Mouse (Mus musculus): ENCODE results near the gene Car4. TPM values are rescaled to one million over a fixed set of nuclear protein-coding genes. Genes with fewer than 3 reads are reported as not detected.

Car4 gene
- polyA plus RNA-seq, 1 experiment: not detected

- H3ac ChIP-seq (ENCODE audit: control insufficient read depth, insufficient read length): no peak overlapping the region
- TF ChIP-seq POLR2A (IDR thresholded peaks at IDR 0.05; ENCODE audit: insufficient read length, low read depth) (no peak), SRF (IDR thresholded peaks at IDR 0.05; ENCODE audit: control insufficient read depth, insufficient read length, low read depth) (no peak), REST (IDR thresholded peaks at IDR 0.05; ENCODE audit: insufficient read depth, insufficient read length) (no peak), USF1 (IDR thresholded peaks at IDR 0.05; ENCODE audit: low read depth) (no peak), POLR2AphosphoS2 (IDR thresholded peaks at IDR 0.05; ENCODE audit: insufficient read length, low read depth) (no peak), TCF3 (IDR thresholded peaks at IDR 0.05; ENCODE audit: insufficient read length, low read depth) (no peak), E2F4 (IDR thresholded peaks at IDR 0.05; ENCODE audit: insufficient read depth) (no peak), MYOD1 (IDR thresholded peaks at IDR 0.05; ENCODE audit: control insufficient read depth in 1 of 3, insufficient read length in 2 of 3, low read depth in 2 of 3) (no peak), CEBPB (IDR thresholded peaks at IDR 0.05; ENCODE audit: insufficient read depth, poor library complexity, severe bottlenecking) (no peak), MYOG (IDR thresholded peaks at IDR 0.05; ENCODE audit: control insufficient read depth in 1 of 3, insufficient read depth in 1 of 3, insufficient read length in 2 of 3, low read depth in 2 of 3) (no peak), MAX (IDR thresholded peaks at IDR 0.05; ENCODE audit: low read depth) (no peak), TCF12 (IDR thresholded peaks at IDR 0.05; ENCODE audit: insufficient read depth, poor library complexity, severe bottlenecking) (no peak)
- H3K79me2 ChIP-seq (ENCODE audit: control insufficient read depth, insufficient read depth): no peaks in the 10 kb centered on the region
- H3K36me3 ChIP-seq (ENCODE audit: control insufficient read depth, insufficient read depth): no peaks in the 10 kb centered on the region
- H3K27me3 ChIP-seq (ENCODE audit: control insufficient read depth, insufficient read depth, insufficient read length): peaks cover 55% of the 10 kb centered on the region
- no peak overlapping the region for H3K4me2 ChIP-seq (ENCODE audit: low read depth)
- H3K4me3 ChIP-seq: no peak overlapping the region
Observed at GRCm38 (mm10) chr11:84948114-84948513, 9.5 kb upstream of the Car4 start.

GRCm38 (mm10) chr11:84948526-84948925, 9.1 kb upstream of the Car4 start:
- H3K79me2 ChIP-seq (ENCODE audit: control insufficient read depth, insufficient read depth): no peaks in the 10 kb centered on the region
- H3K4me3 ChIP-seq: no peak overlapping the region
- no peaks in the 10 kb centered on the region for H3K36me3 ChIP-seq (ENCODE audit: control insufficient read depth, insufficient read depth)
- TF ChIP-seq MYOD1 (IDR thresholded peaks at IDR 0.05; ENCODE audit: control insufficient read depth in 1 of 3, insufficient read length in 2 of 3, low read depth in 2 of 3): no peak
- TF ChIP-seq SRF (IDR thresholded peaks at IDR 0.05; ENCODE audit: control insufficient read depth, insufficient read length, low read depth): no peak
- TF ChIP-seq POLR2A (IDR thresholded peaks at IDR 0.05; ENCODE audit: insufficient read length, low read depth): no peak
- TF ChIP-seq REST (IDR thresholded peaks at IDR 0.05; ENCODE audit: insufficient read depth, insufficient read length): no peak
- TF ChIP-seq MYOG (IDR thresholded peaks at IDR 0.05; ENCODE audit: control insufficient read depth in 1 of 3, insufficient read depth in 1 of 3, insufficient read length in 2 of 3, low read depth in 2 of 3): no peak
- no peak for TF ChIP-seq TCF12 (IDR thresholded peaks at IDR 0.05; ENCODE audit: insufficient read depth, poor library complexity, severe bottlenecking)
- no peak for TF ChIP-seq TCF3 (IDR thresholded peaks at IDR 0.05; ENCODE audit: insufficient read length, low read depth)
- TF ChIP-seq E2F4 (IDR thresholded peaks at IDR 0.05; ENCODE audit: insufficient read depth): no peak
- no peak for TF ChIP-seq POLR2AphosphoS2 (IDR thresholded peaks at IDR 0.05; ENCODE audit: insufficient read length, low read depth)
- no peak for TF ChIP-seq USF1 (IDR thresholded peaks at IDR 0.05; ENCODE audit: low read depth)
- no peak for TF ChIP-seq MAX (IDR thresholded peaks at IDR 0.05; ENCODE audit: low read depth)
- TF ChIP-seq CEBPB (IDR thresholded peaks at IDR 0.05; ENCODE audit: insufficient read depth, poor library complexity, severe bottlenecking): no peak
- peaks cover 55% of the 10 kb centered on the region for H3K27me3 ChIP-seq (ENCODE audit: control insufficient read depth, insufficient read depth, insufficient read length)
- no peak overlapping the region for H3ac ChIP-seq (ENCODE audit: control insufficient read depth, insufficient read length)
- no peak overlapping the region for H3K4me2 ChIP-seq (ENCODE audit: low read depth)

GRCm38 (mm10) chr11:84952611-84953010, 5.0 kb upstream of the Car4 start:
- TF ChIP-seq CEBPB (IDR thresholded peaks at IDR 0.05; ENCODE audit: insufficient read depth, poor library complexity, severe bottlenecking): no peak
- TF ChIP-seq TCF12 (IDR thresholded peaks at IDR 0.05; ENCODE audit: insufficient read depth, poor library complexity, severe bottlenecking): no peak
- TF ChIP-seq MAX (IDR thresholded peaks at IDR 0.05; ENCODE audit: low read depth): no peak
- no peak for TF ChIP-seq USF1 (IDR thresholded peaks at IDR 0.05; ENCODE audit: low read depth)
- TF ChIP-seq MYOD1 (IDR thresholded peaks at IDR 0.05; ENCODE audit: control insufficient read depth in 1 of 3, insufficient read length in 2 of 3, low read depth in 2 of 3): no peak
- TF ChIP-seq E2F4 (IDR thresholded peaks at IDR 0.05; ENCODE audit: insufficient read depth): no peak
- H3K36me3 ChIP-seq (ENCODE audit: control insufficient read depth, insufficient read depth): no peaks in the 10 kb centered on the region
- H3K27me3 ChIP-seq (ENCODE audit: control insufficient read depth, insufficient read depth, insufficient read length): peaks cover 54% of the 10 kb centered on the region
- no peaks in the 10 kb centered on the region for H3K79me2 ChIP-seq (ENCODE audit: control insufficient read depth, insufficient read depth)
- no peak overlapping the region for H3K4me3 ChIP-seq
- no peak overlapping the region for H3ac ChIP-seq (ENCODE audit: control insufficient read depth, insufficient read length)
- no peak overlapping the region for H3K4me2 ChIP-seq (ENCODE audit: low read depth)

- H3K4me3 ChIP-seq: no peak overlapping the region
- H3K36me3 ChIP-seq (ENCODE audit: control insufficient read depth, insufficient read depth): no peaks in the 10 kb centered on the region
- H3K27me3 ChIP-seq (ENCODE audit: control insufficient read depth, insufficient read depth, insufficient read length): peaks cover 75% of the 10 kb centered on the region
- H3ac ChIP-seq (ENCODE audit: control insufficient read depth, insufficient read length): no peak overlapping the region
- H3K79me2 ChIP-seq (ENCODE audit: control insufficient read depth, insufficient read depth): no peaks in the 10 kb centered on the region
- TF ChIP-seq MYOD1 (IDR thresholded peaks at IDR 0.05; ENCODE audit: control insufficient read depth in 1 of 3, insufficient read length in 2 of 3, low read depth in 2 of 3) (no peak), MYOG (IDR thresholded peaks at IDR 0.05; ENCODE audit: control insufficient read depth in 1 of 3, insufficient read depth in 1 of 3, insufficient read length in 2 of 3, low read depth in 2 of 3) (no peak)
- no peak overlapping the region for H3K4me2 ChIP-seq (ENCODE audit: low read depth)
Observed at GRCm38 (mm10) chr11:84956400-84956799, 1.2 kb upstream of the Car4 start.

- no peak overlapping the region for H3ac ChIP-seq (ENCODE audit: control insufficient read depth, insufficient read length)
- peaks cover 71% of the 10 kb centered on the region for H3K27me3 ChIP-seq (ENCODE audit: control insufficient read depth, insufficient read depth, insufficient read length)
- TF ChIP-seq USF1 (IDR thresholded peaks at IDR 0.05; ENCODE audit: low read depth) (no peak), MAX (IDR thresholded peaks at IDR 0.05; ENCODE audit: low read depth) (no peak), SRF (IDR thresholded peaks at IDR 0.05; ENCODE audit: control insufficient read depth, insufficient read length, low read depth) (no peak)
- no peaks in the 10 kb centered on the region for H3K79me2 ChIP-seq (ENCODE audit: control insufficient read depth, insufficient read depth)
- no peak overlapping the region for H3K4me2 ChIP-seq (ENCODE audit: low read depth)
- no peak overlapping the region for H3K4me3 ChIP-seq
- H3K36me3 ChIP-seq (ENCODE audit: control insufficient read depth, insufficient read depth): no peaks in the 10 kb centered on the region
Observed at GRCm38 (mm10) chr11:84957171-84957570, 415 bp upstream of the Car4 start.

Measured in myocyte (in vitro differentiated cells).